Mouse (Mus musculus) hindbrain, embryonic 15.5 days (tissue): ENCODE data around the gene Tmem39b. TPM values are rescaled to one million over a fixed set of nuclear protein-coding genes. Genes with fewer than 3 reads are reported as not detected.
"Not testable (repeated sequence)": the region's sequence is repeated elsewhere in the genome, so short reads cannot be mapped to it uniquely, and the experiment has no call there.

Experiments used
- ATAC-seq: fragments of 200-750 bp; cut with Nextera tagmentation; 2 replicates; pipeline ENCODE4 v1.8.0; 2017; ENCODE audit warnings: low read depth, moderate number of reproducible peaks, moderate TSS enrichment; ENCODE audit not compliant: low FRiP score
- H3K27ac ChIP-seq: fragments of 300-500 bp; sonication (generic); replicated peaks from 2 replicates; pipeline ENCODE4 v1.5.1; 2015; ENCODE audit warnings: mild to moderate bottlenecking, inconsistent platforms
- H3K27me3 ChIP-seq: fragments of 300-500 bp; sonication (generic); 2 replicates; pipeline ENCODE4 v1.6.1; 2015; ENCODE audit warnings: control low read depth, inconsistent platforms
- H3K36me3 ChIP-seq: fragments of 300-500 bp; sonication (generic); 2 replicates; pipeline ENCODE4 v1.6.1; 2015; ENCODE audit warnings: control low read depth, inconsistent platforms
- H3K4me1 ChIP-seq: fragments of 300-500 bp; sonication (generic); replicated peaks from 2 replicates; pipeline ENCODE4 v1.6.1; 2015; ENCODE audit warnings: control low read depth, inconsistent platforms
- H3K4me2 ChIP-seq: fragments of 300-500 bp; sonication (generic); 2 replicates; pipeline ENCODE4 v1.6.1; 2015; ENCODE audit warnings: moderate library complexity, mild to moderate bottlenecking, inconsistent platforms
- H3K4me3 ChIP-seq: fragments of 300-500 bp; sonication (generic); 2 replicates; pipeline ENCODE4 v1.5.1; 2015; ENCODE audit warnings: mild to moderate bottlenecking, inconsistent platforms
- H3K9ac ChIP-seq: fragments of 300-500 bp; sonication (generic); 2 replicates; pipeline ENCODE4 v1.6.1; 2015; ENCODE audit warnings: inconsistent platforms
- H3K9me3 ChIP-seq: fragments of 300-500 bp; sonication (generic); 2 replicates; pipeline ENCODE4 v1.6.1; 2016; ENCODE audit warnings: control low read depth, inconsistent platforms
- WGBS: fragments of 180-500 bp; shearing (Covaris S2); methylation state at CpG from one replicate; pipeline ENCODE4 v1.1.7; 2015; 5-methylcytosine and 5-hydroxymethylcytosine counted together
- polyA plus RNA-seq: library from polyadenylated mRNA; unstranded; fragments of >200 nt; fragmentation: Nextera tagmentation; extraction: Ambion mirVana; gene quantifications from 2 replicates; pipeline ENCODE4 v1.2.1, GENCODE M21; 2015

Gene Tmem39b
- polyA plus RNA-seq, 1 experiment from 2014 or later = 14.8 TPM

DNA sequence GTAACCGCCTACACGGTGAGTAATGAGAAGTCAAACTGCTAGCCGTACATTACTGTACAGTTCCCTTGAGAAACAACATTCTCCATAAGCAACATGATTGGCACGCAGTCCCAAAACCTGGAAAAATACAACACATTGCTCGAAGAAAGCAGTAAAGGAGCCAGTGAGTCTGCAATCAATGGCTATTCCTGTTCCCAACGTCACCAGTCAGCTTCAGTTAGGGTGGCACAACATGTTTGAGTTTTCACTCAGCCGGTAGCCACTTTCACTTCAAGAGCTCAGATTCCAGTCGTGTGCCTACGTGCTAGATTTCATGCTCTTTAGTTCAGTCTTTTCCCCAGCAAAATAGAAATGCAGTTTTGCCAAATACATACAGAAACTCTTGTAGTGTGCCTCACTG, 19.7 kb upstream of the Tmem39b start:
- Histone ChIP-seq H3K36me3 (peaks cover 84% of the 10 kb centered on the region), H3K9ac (no peak overlapping the region), H3K4me3 (no peak overlapping the region), H3K27me3 (no peaks in the 10 kb centered on the region), H3K4me2 (no peak overlapping the region), H3K4me1 (no peaks in the 10 kb centered on the region), H3K27ac (no peak overlapping the region), H3K9me3 (no peaks in the 10 kb centered on the region)
- ATAC-seq = no peak
- WGBS = 88% methylated on average over 9 of the region's 9 CpGs

DNA sequence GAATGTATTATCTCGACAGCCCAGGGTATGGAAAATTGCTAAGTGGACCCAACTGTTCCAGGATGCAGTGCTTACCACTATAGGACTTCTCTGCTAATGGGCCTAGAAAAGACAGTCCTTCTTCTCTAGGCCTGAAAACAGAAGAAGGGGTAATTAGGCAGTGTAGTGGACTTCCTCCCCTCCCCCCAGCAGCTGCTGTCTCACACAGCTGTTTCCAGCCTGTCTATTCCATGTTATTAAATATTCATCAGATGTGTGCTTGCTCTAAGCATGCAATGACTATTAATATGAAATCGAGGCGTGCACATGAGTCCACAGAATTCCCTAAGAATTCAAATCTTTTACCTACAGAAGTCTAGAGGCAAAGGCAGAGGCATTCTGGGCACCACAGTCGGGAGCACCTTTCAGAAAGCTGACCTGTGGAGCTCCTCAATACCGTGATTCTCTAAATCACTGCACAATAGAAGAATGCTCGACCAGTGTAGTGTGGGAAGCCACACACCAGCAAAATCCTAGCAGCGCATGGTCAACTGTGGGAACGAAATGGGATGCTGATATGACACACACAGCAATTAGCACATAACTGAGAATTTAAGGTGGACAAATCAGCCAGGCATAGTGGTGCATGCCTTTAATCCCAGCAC, 13.0 kb upstream of the Tmem39b start:
- H3K4me3 ChIP-seq = no peak overlapping the region
- H3K4me1 ChIP-seq = peaks cover 14% of the 10 kb centered on the region
- no peak overlapping the region for H3K9ac ChIP-seq
- H3K27me3 ChIP-seq = no peaks in the 10 kb centered on the region
- 44% methylated on average over 8 of the region's 8 CpGs for WGBS
- ATAC-seq = peak; percentile 74; the same call in 1 of the 2 replicates
- H3K9me3 ChIP-seq = no peaks in the 10 kb centered on the region
- H3K4me2 ChIP-seq = no peak overlapping the region
- H3K27ac ChIP-seq = peak overlapping the region; percentile 67
- peaks cover 71% of the 10 kb centered on the region for H3K36me3 ChIP-seq

DNA sequence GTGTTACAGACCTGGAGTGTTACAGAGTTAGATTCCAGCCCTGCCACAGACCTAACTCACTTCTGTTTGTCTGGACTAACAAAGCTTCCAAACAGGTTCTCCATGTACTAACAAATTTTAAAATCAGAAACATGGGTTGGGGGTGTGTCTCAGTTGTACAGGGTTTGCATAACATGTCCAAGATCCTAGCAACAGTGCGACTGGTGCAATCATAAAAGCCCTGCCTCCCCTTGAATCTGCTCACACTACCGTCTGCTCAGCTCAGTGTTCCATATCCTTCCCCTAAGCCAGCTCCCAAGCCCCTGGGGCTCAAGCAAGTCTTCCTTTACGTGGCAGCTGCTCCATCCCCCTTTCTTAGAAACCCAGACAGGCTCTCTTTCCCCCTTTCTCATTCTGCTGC, 10.1 kb upstream of the Tmem39b start:
- no peak overlapping the region for H3K9ac ChIP-seq
- no peak for ATAC-seq
- no peaks in the 10 kb centered on the region for H3K9me3 ChIP-seq
- no peaks in the 10 kb centered on the region for H3K27me3 ChIP-seq
- peaks cover 60% of the 10 kb centered on the region for H3K36me3 ChIP-seq
- H3K4me3 ChIP-seq = no peak overlapping the region
- no peak overlapping the region for H3K4me2 ChIP-seq
- H3K27ac ChIP-seq = peak overlapping the region; percentile 20; the same call in 1 of the 2 replicates
- WGBS = 31% methylated on average over 3 of the region's 3 CpGs
- peaks cover 28% of the 10 kb centered on the region for H3K4me1 ChIP-seq

DNA sequence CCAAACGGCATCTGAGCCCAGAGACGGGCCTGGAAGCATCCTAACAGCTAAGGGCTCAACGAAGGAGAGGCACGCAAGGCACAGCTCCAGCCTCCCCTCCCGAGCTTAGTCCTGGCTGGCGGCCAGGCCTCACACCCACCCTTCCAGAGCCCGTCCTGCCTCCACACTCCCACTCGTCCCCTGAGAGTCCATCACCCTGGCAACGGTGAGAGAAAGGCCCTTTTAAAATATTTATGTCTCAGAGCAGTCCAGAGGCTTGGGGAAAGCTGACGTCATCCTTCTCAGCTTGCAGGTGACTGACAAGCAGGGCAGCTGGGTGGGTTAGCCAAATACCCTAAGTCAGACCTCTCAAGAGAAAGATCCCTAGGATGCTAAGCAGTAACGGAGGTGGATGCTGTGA, 5.8 kb upstream of the Tmem39b start:
- ATAC-seq = peak; percentile 79
- no peak overlapping the region for H3K4me2 ChIP-seq
- H3K27me3 ChIP-seq = no peaks in the 10 kb centered on the region
- peaks cover 20% of the 10 kb centered on the region for H3K36me3 ChIP-seq
- peaks cover 43% of the 10 kb centered on the region for H3K4me1 ChIP-seq
- peak overlapping the region; percentile 79 for H3K27ac ChIP-seq
- 7% methylated on average over 11 of the region's 11 CpGs for WGBS
- no peaks in the 10 kb centered on the region for H3K9me3 ChIP-seq
- no peak overlapping the region for H3K4me3 ChIP-seq
- H3K9ac ChIP-seq = peak overlapping the region; percentile 12; the same call in 1 of the 2 replicates

DNA sequence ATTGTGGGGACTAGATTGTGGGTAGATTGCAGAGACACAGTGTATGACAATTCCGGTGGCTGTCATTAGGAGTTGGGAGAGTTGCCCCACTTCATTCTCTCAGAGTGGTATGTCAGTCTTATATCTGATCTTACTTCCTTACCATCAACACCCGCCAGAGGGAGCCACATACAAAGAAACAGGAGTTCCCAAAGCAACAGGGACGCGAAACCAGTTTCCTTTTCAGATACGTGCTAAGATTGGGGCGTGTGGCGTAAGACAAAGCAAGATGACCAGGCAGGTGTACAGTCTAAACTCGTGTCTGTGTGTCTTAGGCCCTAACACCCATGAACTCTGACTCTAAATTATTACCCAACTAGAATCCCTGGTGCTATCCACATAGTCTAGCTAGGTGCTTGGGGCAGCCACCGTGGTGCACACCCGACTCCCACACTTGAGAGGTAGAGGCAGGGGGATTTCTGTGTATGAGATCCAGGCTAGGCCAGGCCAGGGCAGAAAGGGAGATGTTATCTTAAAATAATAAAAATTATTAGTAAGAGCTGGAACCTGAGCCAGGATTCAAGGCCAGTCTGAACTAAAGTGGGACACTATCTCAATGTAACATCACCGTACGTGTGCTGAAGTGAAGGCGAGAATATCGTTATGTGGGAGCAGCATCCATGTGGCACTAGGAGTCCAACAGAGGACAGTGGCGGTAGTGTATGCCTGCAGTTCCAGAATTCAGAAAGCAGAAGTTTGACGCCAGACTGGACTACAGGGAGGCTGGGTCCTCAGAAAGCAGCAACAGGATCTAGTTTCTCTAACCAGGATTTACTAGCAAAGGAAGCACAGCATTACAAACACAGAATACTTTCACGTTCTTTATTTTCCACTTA, 5.1 kb upstream of the Tmem39b start:
- 40% methylated on average over 17 of the region's 17 CpGs for WGBS
- Histone ChIP-seq H3K4me2 (0 out of 2 replicates have a peak overlapping the region, but pooled peaks have one; percentile 19), H3K27me3 (no peaks in the 10 kb centered on the region), H3K36me3 (peaks cover 19% of the 10 kb centered on the region), H3K27ac (peak overlapping the region; percentile 79), H3K9me3 (no peaks in the 10 kb centered on the region), H3K9ac (peak overlapping the region; percentile 12; the same call in 1 of the 2 replicates), H3K4me1 (peaks cover 47% of the 10 kb centered on the region), H3K4me3 (no peak overlapping the region)
- ATAC-seq = peak; percentile 25

DNA sequence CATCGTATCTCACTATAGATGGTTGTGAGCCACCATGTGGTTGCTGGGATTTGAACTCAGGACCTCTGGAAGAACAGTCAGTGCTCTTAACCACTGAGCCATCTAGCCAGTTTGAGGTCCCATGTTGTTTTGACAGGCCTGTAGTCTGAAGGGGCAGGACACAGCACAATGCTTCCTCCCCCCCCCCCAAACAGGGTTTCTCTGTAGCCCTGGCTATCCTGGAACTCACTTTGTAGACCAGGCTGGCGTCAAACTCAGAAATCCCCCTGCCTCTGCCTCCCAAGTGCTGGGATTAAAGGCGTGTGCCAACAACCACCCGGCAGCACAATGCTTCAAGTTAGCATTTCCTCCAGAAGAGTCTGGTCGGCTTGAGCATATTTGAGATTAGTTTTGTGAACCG, 4.0 kb upstream of the Tmem39b start:
- H3K4me1 ChIP-seq = peaks cover 47% of the 10 kb centered on the region
- H3K4me2 ChIP-seq, H3K9ac ChIP-seq, H3K4me3 ChIP-seq, H3K27me3 ChIP-seq, ATAC-seq, H3K9me3 ChIP-seq: not testable (repeated sequence)
- H3K27ac ChIP-seq = peak overlapping the region; percentile 79; the same call in 1 of the 2 replicates
- H3K36me3 ChIP-seq = peaks cover 15% of the 10 kb centered on the region
- WGBS = 93% methylated on average over 6 of the region's 6 CpGs

DNA sequence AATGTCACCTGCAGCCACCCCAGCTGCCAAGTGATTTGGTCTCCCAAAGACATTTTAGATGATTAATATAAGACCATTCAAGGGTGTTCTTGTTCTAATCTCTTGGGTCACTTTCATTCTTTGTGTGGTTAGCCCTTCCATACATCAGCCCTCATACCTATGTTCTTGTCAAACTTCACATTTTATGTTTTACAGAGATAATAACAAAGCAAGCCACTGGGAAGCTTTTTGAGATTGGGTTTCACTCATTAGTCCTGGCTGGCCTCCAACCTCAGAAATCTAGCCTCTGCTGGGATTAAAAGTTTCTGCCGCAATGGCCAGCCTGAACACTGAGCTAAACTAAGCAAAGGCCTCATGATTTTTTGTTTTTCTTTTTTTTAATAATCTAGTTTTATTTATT, 3.6 kb upstream of the Tmem39b start:
- no peak for ATAC-seq
- WGBS = 71% methylated on average over 1 of the region's 1 CpGs
- Histone ChIP-seq H3K36me3 (peaks cover 15% of the 10 kb centered on the region), H3K27ac (no peak overlapping the region), H3K4me1 (peaks cover 51% of the 10 kb centered on the region), H3K9ac (no peak overlapping the region), H3K9me3 (no peaks in the 10 kb centered on the region), H3K27me3 (no peaks in the 10 kb centered on the region), H3K4me3 (no peak overlapping the region), H3K4me2 (no peak overlapping the region)

DNA sequence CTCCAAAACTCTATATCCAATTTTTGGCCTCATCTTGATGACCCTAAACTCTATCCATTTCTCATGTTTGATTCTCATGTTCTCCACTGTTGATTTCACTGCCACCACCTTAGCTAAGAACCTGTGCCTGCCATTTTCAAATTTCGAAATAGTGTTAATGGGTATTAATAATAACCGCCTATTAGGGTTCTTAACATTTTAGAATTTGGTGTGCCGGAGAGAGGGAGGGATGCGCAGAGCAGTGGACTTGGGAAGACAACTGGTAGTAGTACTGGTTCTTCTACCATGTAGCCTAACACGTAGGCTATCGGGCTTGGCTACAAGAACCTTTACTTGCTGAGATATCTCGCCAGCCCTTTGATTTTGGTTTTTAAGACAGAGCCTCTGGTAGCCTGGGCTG, 553 bp upstream of the Tmem39b start:
- Histone ChIP-seq H3K27ac (peak overlapping the region; percentile 96), H3K4me3 (peak overlapping the region; percentile 51), H3K4me2 (peak overlapping the region; percentile 63), H3K27me3 (no peaks in the 10 kb centered on the region), H3K4me1 (peaks cover 46% of the 10 kb centered on the region), H3K9ac (peak overlapping the region; percentile 71), H3K36me3 (peaks cover 16% of the 10 kb centered on the region), H3K9me3 (no peaks in the 10 kb centered on the region)
- no peak for ATAC-seq
- WGBS = 82% methylated on average over 7 of the region's 7 CpGs

DNA sequence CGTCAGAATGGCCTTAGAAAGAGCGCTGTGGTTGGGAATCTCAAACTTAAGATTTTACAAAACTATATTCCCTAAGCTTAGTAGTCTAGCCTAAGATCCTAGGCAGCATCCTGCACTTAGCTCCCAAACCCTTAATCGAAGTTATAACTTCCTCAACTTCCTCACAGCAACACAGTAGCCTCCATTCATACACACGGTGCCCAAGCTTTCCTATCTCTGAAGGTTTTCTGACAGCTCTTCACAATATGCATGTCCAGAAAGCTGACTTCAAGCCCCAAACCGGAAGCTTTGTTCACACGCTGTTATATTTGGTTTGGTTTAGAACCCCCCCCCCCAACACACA, 852 bp downstream of the Tmem39b start:
- peak; percentile 4; the same call in 1 of the 2 replicates for ATAC-seq
- Histone ChIP-seq H3K4me3 (peak overlapping the region; percentile 51), H3K36me3 (peaks cover 27% of the 10 kb centered on the region), H3K4me2 (peak overlapping the region; percentile 60), H3K27me3 (no peaks in the 10 kb centered on the region), H3K4me1 (peaks cover 37% of the 10 kb centered on the region), H3K27ac (peak overlapping the region; percentile 96), H3K9me3 (no peaks in the 10 kb centered on the region), H3K9ac (peak overlapping the region; percentile 71)
- 19% methylated on average over 6 of the region's 6 CpGs for WGBS

DNA sequence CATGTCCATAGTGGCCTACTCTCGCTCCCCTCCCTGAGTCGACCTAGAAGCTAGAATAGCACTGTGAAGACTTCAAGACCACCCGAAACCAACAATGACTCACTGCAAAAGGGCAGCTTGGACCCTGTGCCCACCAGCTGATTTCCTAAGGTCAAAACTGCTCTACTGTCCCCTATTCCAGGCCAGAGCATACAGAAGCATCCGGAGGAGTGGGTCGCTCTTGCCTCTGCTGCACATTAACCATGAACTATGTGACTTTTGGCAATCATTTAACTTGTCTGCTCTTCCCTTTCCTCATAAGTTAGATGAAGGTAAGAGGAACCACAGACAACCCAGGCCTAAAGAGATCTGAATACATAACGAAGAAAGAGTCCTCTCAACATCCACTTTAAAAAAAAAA, 12.1 kb downstream of the Tmem39b start:
- ATAC-seq = no peak
- Histone ChIP-seq H3K9ac (no peak overlapping the region), H3K4me3 (no peak overlapping the region), H3K27me3 (no peaks in the 10 kb centered on the region), H3K4me2 (no peak overlapping the region), H3K4me1 (no peaks in the 10 kb centered on the region), H3K27ac (no peak overlapping the region), H3K9me3 (no peaks in the 10 kb centered on the region), H3K36me3 (peaks cover 85% of the 10 kb centered on the region)
- 93% methylated on average over 6 of the region's 6 CpGs for WGBS

DNA sequence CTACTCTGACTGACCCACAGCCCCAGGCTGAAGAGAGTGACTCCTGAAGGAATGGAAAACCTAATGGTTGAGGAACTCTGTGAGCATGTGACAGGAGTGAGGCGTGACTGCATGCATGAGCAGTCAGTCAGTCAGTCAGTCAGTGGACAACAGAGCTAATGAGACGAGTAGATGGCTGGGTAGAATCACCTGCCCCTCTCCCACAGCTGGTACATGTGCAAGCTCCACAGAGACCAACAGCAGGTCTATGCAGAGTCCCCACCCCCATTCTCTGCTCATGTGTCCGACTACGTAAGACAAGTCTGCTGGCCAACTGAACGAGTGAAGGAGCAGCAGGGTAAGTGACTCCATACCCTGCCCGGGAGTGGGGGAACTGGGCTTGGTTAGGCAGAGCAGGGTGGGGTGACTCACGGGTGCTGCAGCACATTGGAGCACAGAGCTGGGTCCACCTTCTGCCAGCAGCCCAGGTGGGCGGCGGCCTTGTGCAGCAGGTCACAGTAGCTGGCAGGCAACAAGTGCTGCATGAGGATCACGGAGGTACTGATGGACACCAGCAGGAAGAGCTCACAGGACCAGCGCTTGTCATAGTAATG, 12.6 kb downstream of the Tmem39b start:
- ATAC-seq = no peak
- peaks cover 88% of the 10 kb centered on the region for H3K36me3 ChIP-seq

DNA sequence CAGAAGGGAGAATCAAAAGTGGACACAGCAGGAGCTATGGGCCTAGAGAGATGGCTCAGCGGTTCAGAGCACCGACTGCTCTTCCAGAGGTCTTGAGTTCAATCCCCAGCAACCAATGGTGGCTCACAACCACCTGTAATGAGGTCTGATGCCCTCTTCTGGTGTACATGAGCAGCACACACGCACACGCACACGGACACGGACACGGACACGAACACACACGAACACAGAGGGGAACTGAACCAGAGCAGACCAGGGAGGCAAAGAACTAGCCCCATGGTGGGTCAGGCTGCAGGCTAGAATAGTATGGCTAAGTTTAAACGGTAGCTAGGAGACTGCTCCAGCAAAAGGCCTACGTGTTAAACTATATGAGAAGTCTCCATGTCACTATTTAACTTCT, 14.8 kb downstream of the Tmem39b start:
- no peaks in the 10 kb centered on the region for H3K4me1 ChIP-seq
- H3K4me3 ChIP-seq = no peak overlapping the region
- H3K27me3 ChIP-seq = no peaks in the 10 kb centered on the region
- H3K36me3 ChIP-seq = peaks cover 88% of the 10 kb centered on the region
- H3K9me3 ChIP-seq = no peaks in the 10 kb centered on the region
- ATAC-seq = no peak
- no peak overlapping the region for H3K9ac ChIP-seq
- H3K4me2 ChIP-seq = no peak overlapping the region
- WGBS = 94% methylated on average over 11 of the region's 11 CpGs
- no peak overlapping the region for H3K27ac ChIP-seq

More for the DNA sequence above, 12.6 kb downstream of the Tmem39b start:
- WGBS = 93% methylated on average over 11 of the region's 11 CpGs
- H3K9me3 ChIP-seq = no peaks in the 10 kb centered on the region
- H3K4me2 ChIP-seq = no peak overlapping the region
- H3K4me1 ChIP-seq = no peaks in the 10 kb centered on the region
- H3K27ac ChIP-seq = no peak overlapping the region
- no peaks in the 10 kb centered on the region for H3K27me3 ChIP-seq
- no peak overlapping the region for H3K4me3 ChIP-seq
- no peak overlapping the region for H3K9ac ChIP-seq
